Mouse (Mus musculus) limb, embryonic 11.5 days (tissue): Measurements from ENCODE around the gene Mylip. TPM values are rescaled to one million over a fixed set of nuclear protein-coding genes. Genes with fewer than 3 reads are reported as not detected.

ENCODE experiments used
- ATAC-seq: fragments of 200-750 bp; cut with Nextera tagmentation; 2 replicates; pipeline ENCODE4 v1.8.0; 2017; ENCODE audit warnings: low read depth; ENCODE audit not compliant: insufficient number of reproducible peaks, low FRiP score, low TSS enrichment
- DNase-seq: peaks from one replicate; pipeline ENCODE4 v3.0.0-alpha.2; 2015; ENCODE audit warnings: low spot score
- H3K27ac ChIP-seq: fragments of 300-500 bp; sonication (generic); replicated peaks from 2 replicates; pipeline ENCODE4 v1.5.1; 2014; ENCODE audit warnings: low read depth, mild to moderate bottlenecking, low read length
- H3K27me3 ChIP-seq: fragments of 300-500 bp; sonication (generic); 2 replicates; pipeline ENCODE4 v1.6.1; 2014; ENCODE audit warnings: mild to moderate bottlenecking, low read length, mixed read lengths; ENCODE audit not compliant: control insufficient read depth, insufficient read depth
- H3K36me3 ChIP-seq: fragments of 300-500 bp; sonication (generic); 2 replicates; pipeline ENCODE4 v1.6.1; 2014; ENCODE audit warnings: mild to moderate bottlenecking, low read length, moderate library complexity, mixed read lengths; ENCODE audit not compliant: control insufficient read depth, insufficient read depth
- H3K4me1 ChIP-seq: fragments of 300-500 bp; sonication (generic); 2 replicates; pipeline ENCODE4 v1.6.1; 2014; ENCODE audit warnings: low read length, mixed read lengths; ENCODE audit not compliant: control insufficient read depth, insufficient read depth
- H3K4me2 ChIP-seq: fragments of 300-500 bp; sonication (generic); 2 replicates; pipeline ENCODE4 v1.6.1; 2014; ENCODE audit warnings: low read depth, mild to moderate bottlenecking, moderate library complexity; ENCODE audit not compliant: severe bottlenecking
- H3K4me3 ChIP-seq: fragments of 300-500 bp; sonication (generic); 2 replicates; pipeline ENCODE4 v1.5.1; 2014; ENCODE audit warnings: low read depth, low read length
- H3K9ac ChIP-seq: fragments of 300-500 bp; sonication (generic); 2 replicates; pipeline ENCODE4 v1.6.1; 2014; ENCODE audit warnings: mild to moderate bottlenecking, low read length
- H3K9me3 ChIP-seq: fragments of 300-500 bp; sonication (generic); 2 replicates; pipeline ENCODE4 v1.6.1; 2016; ENCODE audit warnings: low read length; ENCODE audit not compliant: control insufficient read depth
- WGBS: fragments of 180-500 bp; shearing (Covaris S2); extraction: QIAGEN DNeasy Blood & Tissue Kit; methylation state at CpG from one replicate; pipeline ENCODE4 v1.1.7; 2014; 5-methylcytosine and 5-hydroxymethylcytosine counted together
- polyA plus RNA-seq: library from polyadenylated mRNA; unstranded; fragments of >200 nt; fragmentation: Nextera tagmentation; extraction: Ambion mirVana; gene quantifications from 2 replicates; pipeline ENCODE4 v1.2.1, GENCODE M21; 2014

Mylip gene
- polyA plus RNA-seq, 1 experiment from 2014 or later, result 11.4 TPM

DNA sequence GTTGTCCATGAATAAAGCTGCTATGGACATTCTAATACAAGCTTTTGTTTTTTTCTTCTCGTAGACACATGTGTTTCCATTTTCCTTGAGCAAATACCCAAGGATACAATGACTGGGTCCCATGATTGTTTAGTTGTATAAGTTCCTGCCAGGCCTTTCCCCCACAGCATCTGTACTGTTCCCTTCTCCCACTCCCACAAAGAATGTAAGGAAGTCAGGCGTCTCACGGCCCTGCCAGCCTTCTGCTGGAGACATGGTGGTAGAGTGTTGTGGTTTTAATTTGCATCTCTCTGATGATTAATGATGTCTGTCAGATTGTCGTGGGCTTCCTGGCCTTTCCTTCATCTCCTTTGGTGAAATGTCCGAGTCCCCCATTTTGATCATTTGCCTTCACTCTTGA is 7.7 kb downstream of the Mylip start:
- H3K9me3 ChIP-seq, result no peaks in the 10 kb centered on the region
- no peak overlapping the region for H3K4me3 ChIP-seq
- DNase-seq, result peak; percentile 40
- no peak overlapping the region for H3K9ac ChIP-seq
- no peaks in the 10 kb centered on the region for H3K27me3 ChIP-seq
- H3K4me2 ChIP-seq, result no peak overlapping the region
- H3K36me3 ChIP-seq, result no peaks in the 10 kb centered on the region
- 12% methylated on average over 5 of the region's 5 CpGs for WGBS
- H3K4me1 ChIP-seq, result peaks cover 52% of the 10 kb centered on the region
- peak overlapping the region; percentile 79 for H3K27ac ChIP-seq
- no peak for ATAC-seq

GRCm38 (mm10) chr13:45397896-45398805 is 8.6 kb downstream of the Mylip start:
- Histone ChIP-seq H3K4me1 (peaks cover 48% of the 10 kb centered on the region), H3K9me3 (no peaks in the 10 kb centered on the region), H3K9ac (no peak overlapping the region), H3K27ac (peak overlapping the region; percentile 79), H3K36me3 (no peaks in the 10 kb centered on the region), H3K27me3 (no peaks in the 10 kb centered on the region), H3K4me3 (no peak overlapping the region), H3K4me2 (0 out of 2 replicates have a peak overlapping the region, but pooled peaks have one; percentile 4)
- no peak for ATAC-seq
- DNase-seq, result peak; percentile 61
- 43% methylated on average over 15 of the region's 21 CpGs for WGBS

GRCm38 (mm10) chr13:45400700-45401099 is 11.2 kb downstream of the Mylip start:
- Histone ChIP-seq H3K36me3 (peaks cover 3% of the 10 kb centered on the region; the same call in 1 of the 2 replicates), H3K4me3 (no peak overlapping the region), H3K27ac (no peak overlapping the region), H3K4me2 (no peak overlapping the region), H3K9ac (no peak overlapping the region), H3K4me1 (peaks cover 31% of the 10 kb centered on the region), H3K9me3 (no peaks in the 10 kb centered on the region), H3K27me3 (no peaks in the 10 kb centered on the region)
- WGBS, result 84% methylated on average over 7 of the region's 7 CpGs
- ATAC-seq (no peak), DNase-seq (no peak)

- H3K27me3 ChIP-seq, result no peaks in the 10 kb centered on the region
- H3K36me3 ChIP-seq, result peaks cover 12% of the 10 kb centered on the region; the same call in 1 of the 2 replicates
- H3K4me1 ChIP-seq, result peaks cover 22% of the 10 kb centered on the region
- no peak overlapping the region for H3K9ac ChIP-seq
- H3K9me3 ChIP-seq, result no peaks in the 10 kb centered on the region
- H3K4me2 ChIP-seq, result no peak overlapping the region
- no peak overlapping the region for H3K4me3 ChIP-seq
- ATAC-seq (no peak), DNase-seq (no peak)
- H3K27ac ChIP-seq, result peak overlapping the region; percentile 16; the same call in 1 of the 2 replicates
- WGBS, result 53% methylated on average over 7 of the region's 7 CpGs
These were observed 12.3 kb downstream of the Mylip start for GRCm38 (mm10) chr13:45401816-45402215.

DNA sequence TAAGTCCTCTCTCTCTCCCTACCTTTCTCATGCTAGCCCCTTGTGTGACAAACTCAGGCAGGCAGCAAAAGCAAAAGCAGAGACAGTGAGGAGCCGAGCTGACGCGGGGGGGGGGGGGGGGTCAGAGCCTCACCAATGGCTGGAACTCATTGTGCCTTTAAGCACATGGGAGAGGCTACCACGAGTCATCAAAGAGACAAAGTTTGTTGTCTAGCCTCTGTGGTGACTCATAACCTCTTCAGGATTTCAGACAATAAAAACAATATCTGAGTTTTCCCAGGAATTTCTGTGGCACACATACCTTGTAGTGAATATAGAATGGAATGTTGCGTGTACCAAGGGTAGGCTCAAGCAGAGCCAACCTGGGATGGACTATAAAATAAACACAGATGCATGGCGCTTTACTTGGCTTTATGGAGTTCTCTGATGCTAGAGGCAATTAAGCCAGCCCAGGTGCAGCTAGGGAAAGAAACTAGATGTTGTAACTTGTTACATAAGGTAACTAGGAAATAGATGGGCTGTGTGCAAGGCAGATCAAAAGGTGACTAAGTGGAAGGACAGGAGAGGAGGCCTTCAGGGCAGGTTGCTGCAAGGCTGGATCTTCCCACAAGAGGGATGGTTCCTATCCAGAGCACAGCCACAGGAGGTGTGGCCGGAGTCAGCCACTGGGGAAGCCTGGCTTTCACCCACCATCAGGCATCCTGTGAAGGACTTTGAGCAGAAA is 12.9 kb downstream of the Mylip start:
- Histone ChIP-seq H3K9ac (no peak overlapping the region), H3K4me3 (no peak overlapping the region), H3K27me3 (no peaks in the 10 kb centered on the region), H3K27ac (peak overlapping the region; percentile 16), H3K36me3 (peaks cover 17% of the 10 kb centered on the region), H3K4me1 (peaks cover 17% of the 10 kb centered on the region), H3K9me3 (no peaks in the 10 kb centered on the region), H3K4me2 (no peak overlapping the region)
- 40% methylated on average over 7 of the region's 7 CpGs for WGBS
- ATAC-seq (0 out of 2 replicates have a peak, but pooled peaks have one; percentile 44), DNase-seq (peak; percentile 45)

GRCm38 (mm10) chr13:45404269-45404668 is 14.7 kb downstream of the Mylip start:
- no peak overlapping the region for H3K27ac ChIP-seq
- H3K9me3 ChIP-seq, result no peaks in the 10 kb centered on the region
- H3K27me3 ChIP-seq, result no peaks in the 10 kb centered on the region
- peaks cover 29% of the 10 kb centered on the region for H3K36me3 ChIP-seq
- H3K4me1 ChIP-seq, result peaks cover 5% of the 10 kb centered on the region; the same call in 1 of the 2 replicates
- no peak for ATAC-seq
- no peak overlapping the region for H3K4me2 ChIP-seq
- WGBS, result 91% methylated on average over 6 of the region's 6 CpGs
- no peak overlapping the region for H3K4me3 ChIP-seq
- H3K9ac ChIP-seq, result no peak overlapping the region
- no peak for DNase-seq

- H3K27me3 ChIP-seq, result no peaks in the 10 kb centered on the region
- no peak overlapping the region for H3K9ac ChIP-seq
- DNase-seq (no peak), ATAC-seq (no peak)
- no peaks in the 10 kb centered on the region for H3K9me3 ChIP-seq
- H3K4me1 ChIP-seq, result peaks cover 5% of the 10 kb centered on the region; the same call in 1 of the 2 replicates
- H3K4me3 ChIP-seq, result no peak overlapping the region
- peaks cover 33% of the 10 kb centered on the region for H3K36me3 ChIP-seq
- no peak overlapping the region for H3K27ac ChIP-seq
- 93% methylated on average over 6 of the region's 6 CpGs for WGBS
- H3K4me2 ChIP-seq, result no peak overlapping the region
These were observed 15.8 kb downstream of the Mylip start for GRCm38 (mm10) chr13:45405194-45405810.

GRCm38 (mm10) chr13:45406289-45406688 is 16.7 kb downstream of the Mylip start:
- no peak for DNase-seq

More at GRCm38 (mm10) chr13:45406289-45406688, 16.7 kb downstream of the Mylip start:
- H3K27me3 ChIP-seq, result no peaks in the 10 kb centered on the region
- H3K9ac ChIP-seq, result no peak overlapping the region
- 92% methylated on average over 11 of the region's 11 CpGs for WGBS
- peaks cover 37% of the 10 kb centered on the region for H3K36me3 ChIP-seq
- H3K9me3 ChIP-seq, result no peaks in the 10 kb centered on the region
- H3K4me3 ChIP-seq, result no peak overlapping the region
- peaks cover 5% of the 10 kb centered on the region; the same call in 1 of the 2 replicates for H3K4me1 ChIP-seq
- no peak overlapping the region for H3K27ac ChIP-seq
- ATAC-seq, result no peak
- H3K4me2 ChIP-seq, result no peak overlapping the region
